Mouse (Mus musculus): ENCODE measurements around the gene Unc5c.

Gene Unc5c

GRCm38 (mm10) chr3:141716371-141716770 lies 251.4 kb downstream of the Unc5c start:
- DNase-seq (ENCODE audit: low read depth), result no peak

- DNase-seq (ENCODE audit: low read depth), result no peak
Observed at GRCm38 (mm10) chr3:141719050-141719449, 254.0 kb downstream of the Unc5c start.

- no peak for DNase-seq (ENCODE audit: low read depth)
Observed at GRCm38 (mm10) chr3:141724499-141724898, 259.5 kb downstream of the Unc5c start.

DNA sequence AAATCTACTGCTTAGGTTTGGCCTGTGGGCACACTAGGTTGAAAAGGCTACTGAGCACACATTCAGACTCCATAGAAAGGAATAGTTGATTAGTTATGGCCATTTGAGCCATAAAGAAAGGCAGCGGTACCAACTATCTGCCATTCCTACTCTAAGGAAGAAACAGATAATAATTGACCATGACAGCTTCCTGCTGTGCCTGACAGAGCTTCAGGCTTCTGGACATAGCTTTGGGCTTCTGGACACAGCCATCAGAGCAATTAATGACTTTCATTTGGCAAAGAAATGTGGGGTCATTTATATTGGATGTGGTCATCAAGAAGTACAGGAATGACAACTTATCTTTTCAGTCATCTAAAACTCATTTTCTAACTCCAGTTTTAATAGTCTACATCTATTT lies 260.4 kb downstream of the Unc5c start:
- no peak for DNase-seq (ENCODE audit: low read depth)

- no peak for DNase-seq (ENCODE audit: low read depth)
Observed at GRCm38 (mm10) chr3:141733844-141734243, 268.8 kb downstream of the Unc5c start.

DNA sequence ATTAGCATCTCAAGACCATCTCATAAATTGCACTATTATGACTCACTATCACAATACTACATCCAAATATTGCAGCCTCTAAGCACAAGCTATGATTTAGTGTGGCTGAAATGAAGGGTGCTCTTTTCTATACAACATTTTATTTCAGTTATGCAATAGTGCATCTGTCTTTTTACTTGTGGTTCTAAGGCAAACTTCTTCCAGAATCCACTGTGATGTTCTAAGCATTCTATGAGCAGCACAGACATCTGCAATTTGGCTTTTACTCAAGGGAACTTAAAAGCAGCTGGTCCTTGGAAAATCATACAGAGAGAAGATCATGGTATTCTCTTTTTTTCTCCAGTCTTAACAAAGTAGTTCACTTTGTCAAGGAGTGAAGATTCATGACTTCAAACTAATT lies 270.3 kb downstream of the Unc5c start:
- no peak for DNase-seq (ENCODE audit: low read depth)

- DNase-seq (ENCODE audit: low read depth), result no peak
Observed at GRCm38 (mm10) chr3:141745322-141745721, 280.3 kb downstream of the Unc5c start.

GRCm38 (mm10) chr3:141748694-141749381 lies 283.8 kb downstream of the Unc5c start:
- no peak for DNase-seq (ENCODE audit: low read depth)

GRCm38 (mm10) chr3:141752172-141752571 lies 287.2 kb downstream of the Unc5c start:
- no peak for DNase-seq (ENCODE audit: low read depth)

GRCm38 (mm10) chr3:141757259-141757658 lies 292.2 kb downstream of the Unc5c start:
- no peak for DNase-seq (ENCODE audit: low read depth)

- DNase-seq (ENCODE audit: low read depth), result no peak
Observed at GRCm38 (mm10) chr3:141778411-141778919, 313.4 kb downstream of the Unc5c start.

DNA sequence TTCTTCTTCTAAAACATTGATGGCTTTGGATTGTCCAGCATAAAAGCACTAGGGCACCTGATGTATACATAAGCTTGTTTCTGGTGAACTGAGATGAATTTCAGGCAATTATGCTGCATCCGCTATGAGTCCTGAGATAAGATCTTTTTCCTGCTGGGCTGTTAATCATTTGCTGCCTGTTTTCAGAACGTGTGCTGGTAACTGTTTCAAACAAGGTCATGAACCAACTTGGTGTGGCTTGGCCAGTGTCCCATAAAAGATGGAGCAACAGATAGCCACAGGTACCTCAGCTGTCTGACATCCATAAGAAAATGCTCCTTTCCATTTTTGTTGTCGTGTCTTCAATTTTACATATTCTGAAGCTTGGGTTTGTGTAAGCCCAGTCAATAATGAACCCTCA lies 314.2 kb downstream of the Unc5c start:
- no peak for DNase-seq (ENCODE audit: low read depth)

GRCm38 (mm10) chr3:141782553-141782952 lies 317.5 kb downstream of the Unc5c start:
- DNase-seq (ENCODE audit: low read depth), result no peak

- DNase-seq (ENCODE audit: low read depth), result no peak
Observed at GRCm38 (mm10) chr3:141791026-141791780, 326.2 kb downstream of the Unc5c start.

- no peak for DNase-seq (ENCODE audit: low read depth)
Observed at GRCm38 (mm10) chr3:141792106-141792505, 327.1 kb downstream of the Unc5c start.

DNA sequence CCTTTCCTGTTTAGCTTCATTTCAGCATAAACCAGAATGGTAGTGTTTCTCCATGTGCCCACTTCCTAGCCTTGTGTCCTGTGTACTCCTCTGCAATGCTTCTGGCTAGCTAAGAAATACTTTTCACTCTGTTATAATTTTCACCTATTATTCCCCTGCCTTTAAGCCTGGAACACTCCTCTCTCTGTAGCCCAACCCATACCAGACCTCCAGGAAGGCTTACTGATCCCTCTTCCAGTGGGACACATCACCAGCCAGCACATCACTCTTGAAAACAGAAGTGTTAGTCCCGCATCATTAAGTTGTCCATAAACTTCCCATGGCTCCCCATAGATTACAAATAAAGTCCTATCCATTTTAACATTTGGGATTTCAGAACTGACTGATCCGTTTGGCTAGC lies 328.7 kb downstream of the Unc5c start:
- DNase-seq (ENCODE audit: low read depth), result no peak

GRCm38 (mm10) chr3:141794371-141794770 lies 329.4 kb downstream of the Unc5c start:
- no peak for DNase-seq (ENCODE audit: low read depth)

GRCm38 (mm10) chr3:141797372-141797771 lies 332.4 kb downstream of the Unc5c start:
- no peak for DNase-seq (ENCODE audit: low read depth)

DNA sequence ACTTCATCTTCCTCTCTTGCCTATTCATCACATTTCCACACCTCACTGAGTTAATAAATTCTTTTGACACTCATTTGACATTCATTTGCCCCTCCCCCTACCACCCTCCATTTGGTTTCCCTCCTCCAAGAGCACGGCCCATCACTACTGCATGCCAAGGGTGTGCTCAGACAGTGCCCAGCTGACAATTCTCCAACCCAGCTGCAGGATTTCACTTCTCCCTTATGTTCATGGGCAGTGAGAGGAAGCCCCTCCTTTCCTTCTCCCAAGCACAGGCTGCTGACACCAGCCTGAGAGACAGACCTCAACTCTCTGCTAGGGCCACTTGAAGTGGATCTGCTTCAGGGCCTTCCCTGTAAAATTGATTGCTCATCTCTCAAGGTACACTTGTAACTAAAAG lies 332.8 kb downstream of the Unc5c start:
- DNase-seq (ENCODE audit: low read depth), result no peak

DNA sequence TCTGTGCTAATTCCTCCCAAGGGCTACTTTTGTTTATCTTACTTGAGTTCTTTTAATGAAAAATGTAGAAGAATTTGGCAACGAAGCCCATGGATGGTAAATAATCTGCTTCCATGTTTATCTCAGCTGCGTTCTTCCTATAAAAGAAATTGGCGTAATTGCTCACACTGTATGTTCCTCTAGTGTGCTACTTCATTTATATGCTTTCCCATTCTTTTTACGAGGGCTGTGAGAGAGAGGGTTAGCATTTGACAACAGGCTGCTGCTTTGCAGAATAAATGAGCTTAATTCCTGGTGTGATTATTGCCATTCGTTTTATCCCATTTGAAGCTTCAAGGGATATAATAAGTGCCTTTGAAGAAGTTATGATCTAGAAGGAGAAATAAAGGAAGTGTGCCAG lies 339.1 kb downstream of the Unc5c start:
- no peak for DNase-seq (ENCODE audit: low read depth)

DNA sequence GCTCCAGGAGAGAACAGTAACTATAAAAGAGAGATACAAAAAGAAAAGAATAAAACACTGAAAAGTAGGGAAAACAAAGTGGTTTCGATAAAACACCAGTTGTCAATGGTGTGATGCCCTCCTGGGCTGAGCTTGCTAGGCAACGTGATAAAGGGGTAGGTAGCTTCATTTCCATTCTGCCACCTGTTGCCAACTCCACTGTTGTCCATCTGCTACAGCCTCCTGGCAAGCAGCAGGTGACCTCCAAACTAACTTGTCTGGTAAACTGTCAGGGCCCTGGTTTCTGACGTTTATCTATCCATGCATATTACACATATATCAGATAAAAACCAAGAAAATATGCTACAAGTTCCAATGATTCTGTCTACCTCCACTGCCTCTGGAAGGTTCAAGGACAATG lies 344.6 kb downstream of the Unc5c start:
- no peak for DNase-seq (ENCODE audit: low read depth)

DNA sequence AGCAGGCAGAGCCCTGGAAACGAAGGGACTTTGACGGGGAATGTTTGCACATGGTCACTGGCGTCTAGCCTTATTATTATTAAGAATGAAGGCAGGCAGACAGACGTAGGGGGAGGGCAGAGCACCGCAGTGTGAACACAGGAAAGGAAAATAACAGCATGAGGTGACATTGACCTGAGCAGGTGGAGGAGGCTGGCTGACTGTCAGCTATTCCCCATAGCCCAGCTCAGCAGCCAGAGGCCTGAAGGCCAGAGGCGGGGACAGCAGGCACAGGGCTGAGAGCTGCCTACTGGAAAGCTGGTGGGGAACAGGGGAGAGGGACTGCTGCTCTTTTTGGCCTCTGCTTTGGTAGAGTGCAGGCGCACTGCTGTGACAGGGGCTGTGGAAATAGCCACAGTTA lies 345.9 kb downstream of the Unc5c start:
- no peak for DNase-seq (ENCODE audit: low read depth)

DNA sequence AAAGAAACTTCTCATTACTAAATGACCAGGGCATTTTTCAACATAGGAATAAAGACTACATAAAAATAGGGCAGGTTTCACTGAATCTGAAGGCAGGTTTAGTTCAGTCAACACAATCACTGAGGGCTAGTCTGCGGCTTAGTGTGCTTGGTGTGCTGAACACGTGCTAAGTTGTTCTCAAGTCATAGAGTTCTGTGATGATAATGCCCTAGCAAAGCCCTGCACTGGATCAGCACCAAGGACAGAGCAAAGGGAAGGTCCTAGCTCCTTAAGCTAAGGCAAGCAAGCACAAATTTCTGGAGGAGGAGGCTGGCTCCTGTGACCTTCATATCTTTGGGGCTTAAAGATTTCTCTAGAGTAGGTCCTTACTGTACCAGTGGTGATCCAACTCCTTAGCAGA lies 346.3 kb downstream of the Unc5c start:
- DNase-seq (ENCODE audit: low read depth), result peak; percentile 11

GRCm38 (mm10) chr3:141814776-141815175 lies 349.8 kb downstream of the Unc5c start:
- no peak for DNase-seq (ENCODE audit: low read depth)

Measured in c-Kit-positive CD71-positive TER-119-negative erythroid progenitor cells, embryonic 14.5 days (primary cell).